Mouse (Mus musculus): ENCODE measurements at regions not wholly inside any gene's neighbourhood (a gene's known extent, or its start where the extent isn't known, plus 50 kb on each side); places are given as distances from the start of the nearest gene placed in this dataset.

DNA sequence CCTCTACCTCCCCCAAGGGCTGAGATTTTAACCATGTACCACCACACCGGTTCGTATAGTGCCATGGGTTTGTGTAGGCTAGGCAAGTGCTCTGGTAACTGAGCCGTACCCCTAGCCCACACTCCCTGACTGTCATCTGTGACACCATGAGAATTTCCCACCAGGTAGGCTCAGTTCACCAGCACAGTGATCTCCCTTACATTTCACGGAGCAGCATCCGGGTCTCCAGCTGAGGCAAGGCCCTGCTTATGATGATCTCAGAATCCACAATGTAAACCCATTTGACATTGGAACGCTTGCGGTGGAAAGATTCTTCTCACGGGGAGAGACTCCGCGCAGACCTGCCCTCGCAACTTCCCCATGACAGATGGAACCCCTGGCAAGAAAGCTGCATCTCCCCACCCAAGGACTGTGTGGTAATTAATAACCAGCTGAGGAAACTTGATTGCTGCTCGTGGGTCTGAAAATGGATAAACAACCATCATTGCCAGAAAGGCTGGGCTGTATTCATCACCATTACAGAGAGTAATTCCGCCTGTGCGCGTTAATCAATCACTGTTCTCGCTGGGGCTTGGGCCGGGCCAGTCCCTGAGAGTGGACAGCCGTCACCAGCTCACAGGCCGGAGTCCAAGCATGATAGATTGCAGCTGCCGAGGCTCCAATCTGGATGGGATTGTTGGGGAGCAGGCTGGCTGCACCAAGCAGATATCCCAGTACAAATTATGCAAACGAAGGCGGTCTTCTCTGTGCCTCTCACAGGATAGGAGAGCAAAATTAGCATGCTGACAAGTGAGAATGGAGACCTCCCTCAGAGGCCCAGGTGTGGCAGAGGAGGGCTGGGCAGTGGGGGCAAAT is 492.3 kb downstream of the Fam19a5 start:
- H3K27me3 ChIP-seq (ENCODE audit: control insufficient read depth, insufficient read depth, low read length) = no peaks in the 10 kb centered on the region
- no peaks in the 10 kb centered on the region for H3K4me1 ChIP-seq (ENCODE audit: control insufficient read depth, insufficient read depth, low read length)
- intact Hi-C loops (cut with DNase I) = no loop called here
- WGBS = 71% methylated on average over 22 of the region's 22 CpGs
- H3K36me3 ChIP-seq (ENCODE audit: control insufficient read depth, insufficient read depth, low read length) = no peaks in the 10 kb centered on the region
- no peaks in the 10 kb centered on the region for H3K79me2 ChIP-seq (replicated peaks; ENCODE audit: control insufficient read depth, insufficient read depth, low read length)
- no peak overlapping the region for H3K4me3 ChIP-seq
- H3K9ac ChIP-seq (ENCODE audit: low read depth, low read length) = no peak overlapping the region
- TF ChIP-seq POLR2A (IDR thresholded peaks at IDR 0.05; ENCODE audit: insufficient read depth, low read depth, low read length) (no peak), CTCF (IDR thresholded peaks at IDR 0.05) (no peak), EP300 (IDR thresholded peaks at IDR 0.05; ENCODE audit: insufficient read depth, low read depth, low read length) (no peak)
- no peak overlapping the region for H3K27ac ChIP-seq
- DNase-seq = peak in 1 of 2 experiments; percentile 8

GRCm38 (mm10) chr15:88037606-88038005 is 493.5 kb downstream of the Fam19a5 start:
- no peak for DNase-seq
- no peak overlapping the region for H3K9ac ChIP-seq (ENCODE audit: low read depth, low read length)
- no peak overlapping the region for H3K27ac ChIP-seq
- intact Hi-C loops (cut with DNase I) = no loop called here
- 74% methylated on average over 4 of the region's 4 CpGs for WGBS
- no peak for TF ChIP-seq CTCF (IDR thresholded peaks at IDR 0.05)
- no peak for TF ChIP-seq EP300 (IDR thresholded peaks at IDR 0.05; ENCODE audit: insufficient read depth, low read depth, low read length)
- no peak for TF ChIP-seq POLR2A (IDR thresholded peaks at IDR 0.05; ENCODE audit: insufficient read depth, low read depth, low read length)
- no peak overlapping the region for H3K4me3 ChIP-seq
- no peaks in the 10 kb centered on the region for H3K27me3 ChIP-seq (ENCODE audit: control insufficient read depth, insufficient read depth, low read length)
- H3K36me3 ChIP-seq (ENCODE audit: control insufficient read depth, insufficient read depth, low read length) = no peaks in the 10 kb centered on the region
- no peaks in the 10 kb centered on the region for H3K79me2 ChIP-seq (replicated peaks; ENCODE audit: control insufficient read depth, insufficient read depth, low read length)
- no peaks in the 10 kb centered on the region for H3K4me1 ChIP-seq (ENCODE audit: control insufficient read depth, insufficient read depth, low read length)

- DNase-seq = no peak
- Histone ChIP-seq H3K27ac (no peak overlapping the region), H3K4me1 (ENCODE audit: control insufficient read depth, insufficient read depth, low read length) (no peaks in the 10 kb centered on the region), H3K9ac (ENCODE audit: low read depth, low read length) (no peak overlapping the region), H3K4me3 (no peak overlapping the region), H3K36me3 (ENCODE audit: control insufficient read depth, insufficient read depth, low read length) (no peaks in the 10 kb centered on the region), H3K27me3 (ENCODE audit: control insufficient read depth, insufficient read depth, low read length) (no peaks in the 10 kb centered on the region), H3K79me2 (replicated peaks; ENCODE audit: control insufficient read depth, insufficient read depth, low read length) (no peaks in the 10 kb centered on the region)
- intact Hi-C loops (cut with DNase I) = no loop called here
- WGBS = 66% methylated on average over 2 of the region's 2 CpGs
- no peak for TF ChIP-seq EP300 (IDR thresholded peaks at IDR 0.05; ENCODE audit: insufficient read depth, low read depth, low read length)
- no peak for TF ChIP-seq CTCF (IDR thresholded peaks at IDR 0.05)
- no peak for TF ChIP-seq POLR2A (IDR thresholded peaks at IDR 0.05; ENCODE audit: insufficient read depth, low read depth, low read length)
Measured at GRCm38 (mm10) chr15:88042821-88043220, 498.7 kb downstream of the Fam19a5 start.

DNA sequence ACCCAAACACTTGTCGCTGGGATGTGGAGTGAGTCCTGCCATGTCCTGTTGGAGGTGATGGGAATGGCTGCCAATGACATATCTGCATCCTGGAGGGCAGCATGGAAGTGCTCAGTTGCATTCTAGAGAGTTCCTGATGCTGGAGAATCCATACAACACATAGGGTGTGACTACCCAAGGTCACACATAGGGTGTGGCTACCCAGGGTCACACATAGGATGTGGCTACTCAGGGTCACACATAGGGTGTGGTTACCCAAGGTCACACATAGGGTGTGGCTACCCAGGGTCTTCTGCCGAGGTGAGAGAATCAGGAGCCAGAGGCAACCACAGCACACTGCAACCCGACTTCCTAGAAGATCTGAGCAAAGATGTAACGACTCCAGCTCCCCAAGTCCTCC is 514.0 kb downstream of the Fam19a5 start:
- Histone ChIP-seq H3K27me3 (ENCODE audit: control insufficient read depth, insufficient read depth, low read length) (no peaks in the 10 kb centered on the region), H3K36me3 (ENCODE audit: control insufficient read depth, insufficient read depth, low read length) (no peaks in the 10 kb centered on the region), H3K4me1 (ENCODE audit: control insufficient read depth, insufficient read depth, low read length) (no peaks in the 10 kb centered on the region), H3K4me3 (no peak overlapping the region), H3K27ac (no peak overlapping the region), H3K79me2 (replicated peaks; ENCODE audit: control insufficient read depth, insufficient read depth, low read length) (no peaks in the 10 kb centered on the region), H3K9ac (ENCODE audit: low read depth, low read length) (no peak overlapping the region)
- 61% methylated on average over 4 of the region's 4 CpGs for WGBS
- no peak for DNase-seq
- intact Hi-C loops (cut with DNase I) = no loop called here
- TF ChIP-seq EP300 (IDR thresholded peaks at IDR 0.05; ENCODE audit: insufficient read depth, low read depth, low read length) (no peak), CTCF (IDR thresholded peaks at IDR 0.05) (no peak), POLR2A (IDR thresholded peaks at IDR 0.05; ENCODE audit: insufficient read depth, low read depth, low read length) (no peak)

DNA sequence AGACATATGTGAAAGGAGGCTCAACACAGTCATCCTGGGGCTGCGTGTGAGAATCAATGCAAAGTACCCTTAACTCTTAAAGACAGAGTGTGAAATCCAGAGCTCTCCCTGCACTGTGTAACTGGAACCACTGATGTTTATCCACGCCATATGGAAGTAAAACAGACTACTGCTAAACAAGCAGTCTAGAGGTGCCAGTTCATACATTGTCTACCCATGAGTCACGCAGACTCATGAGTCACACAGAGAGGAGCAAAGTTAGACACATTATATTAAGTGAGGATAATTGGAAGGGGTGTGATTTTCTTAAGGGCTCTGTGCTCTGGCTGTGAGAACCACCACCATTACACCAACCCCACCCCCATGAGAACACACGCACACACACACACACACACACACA is 516.8 kb downstream of the Fam19a5 start:
- no peak overlapping the region for H3K4me3 ChIP-seq
- no peaks in the 10 kb centered on the region for H3K79me2 ChIP-seq (replicated peaks; ENCODE audit: control insufficient read depth, insufficient read depth, low read length)
- TF ChIP-seq CTCF (IDR thresholded peaks at IDR 0.05) (no peak), POLR2A (IDR thresholded peaks at IDR 0.05; ENCODE audit: insufficient read depth, low read depth, low read length) (no peak), EP300 (IDR thresholded peaks at IDR 0.05; ENCODE audit: insufficient read depth, low read depth, low read length) (no peak)
- DNase-seq = no peak
- 70% methylated on average over 4 of the region's 4 CpGs for WGBS
- H3K9ac ChIP-seq (ENCODE audit: low read depth, low read length) = no peak overlapping the region
- no peaks in the 10 kb centered on the region for H3K27me3 ChIP-seq (ENCODE audit: control insufficient read depth, insufficient read depth, low read length)
- H3K4me1 ChIP-seq (ENCODE audit: control insufficient read depth, insufficient read depth, low read length) = no peaks in the 10 kb centered on the region
- intact Hi-C loops (cut with DNase I) = no loop called here
- no peaks in the 10 kb centered on the region for H3K36me3 ChIP-seq (ENCODE audit: control insufficient read depth, insufficient read depth, low read length)
- no peak overlapping the region for H3K27ac ChIP-seq

- intact Hi-C loops (cut with DNase I) = no loop called here
- Histone ChIP-seq H3K27ac (no peak overlapping the region), H3K4me1 (ENCODE audit: control insufficient read depth, insufficient read depth, low read length) (no peaks in the 10 kb centered on the region), H3K36me3 (ENCODE audit: control insufficient read depth, insufficient read depth, low read length) (no peaks in the 10 kb centered on the region), H3K27me3 (ENCODE audit: control insufficient read depth, insufficient read depth, low read length) (no peaks in the 10 kb centered on the region), H3K9ac (ENCODE audit: low read depth, low read length) (no peak overlapping the region), H3K4me3 (no peak overlapping the region), H3K79me2 (replicated peaks; ENCODE audit: control insufficient read depth, insufficient read depth, low read length) (no peaks in the 10 kb centered on the region)
- TF ChIP-seq CTCF (IDR thresholded peaks at IDR 0.05) (no peak), EP300 (IDR thresholded peaks at IDR 0.05; ENCODE audit: insufficient read depth, low read depth, low read length) (no peak), POLR2A (IDR thresholded peaks at IDR 0.05; ENCODE audit: insufficient read depth, low read depth, low read length) (no peak)
- DNase-seq = no peak
- 48% methylated on average over 5 of the region's 5 CpGs for WGBS
Measured at GRCm38 (mm10) chr15:88063041-88063440, 518.9 kb downstream of the Fam19a5 start.

All from heart, adult 2 months (tissue).